Mouse (Mus musculus): Measurements from ENCODE around the gene Etv4. TPM values are rescaled to one million over a fixed set of nuclear protein-coding genes. Genes with fewer than 3 reads are reported as not detected.

Gene Etv4
- polyA plus RNA-seq, 1 experiment from 2014 or later = 2.0 TPM

GRCm38 (mm10) chr11:101797355-101797754, 12.2 kb upstream of the Etv4 start:
- Histone ChIP-seq H3K27ac (replicated peaks) (no peak overlapping the region), H3K4me1 (replicated peaks; ENCODE audit: control insufficient read depth, insufficient read depth) (no peaks in the 10 kb centered on the region), H3K9ac (ENCODE audit: low read length) (no peak overlapping the region), H3K4me2 (replicated peaks; ENCODE audit: low read depth) (no peak overlapping the region), H3K27me3 (ENCODE audit: control insufficient read depth, insufficient read depth, low read length) (no peaks in the 10 kb centered on the region), H3K36me3 (ENCODE audit: control insufficient read depth, insufficient read depth, low read length) (no peaks in the 10 kb centered on the region), H3K4me3 (ENCODE audit: low read depth, low read length) (no peak overlapping the region), H3K9me3 (ENCODE audit: control insufficient read depth, low read length) (no peaks in the 10 kb centered on the region)
- ATAC-seq (ENCODE audit: low FRiP score, low TSS enrichment) (no peak), DNase-seq (ENCODE audit: low spot score) (no peak)
- TF ChIP-seq EP300 (optimal IDR thresholded peaks at IDR 0.05) (no peak), CTCF (IDR thresholded peaks at IDR 0.05; ENCODE audit: low read depth) (no peak)
- 83% methylated on average over 2 of the region's 2 CpGs for WGBS

GRCm38 (mm10) chr11:101790811-101791526, 5.8 kb upstream of the Etv4 start:
- peak; percentile 40 for DNase-seq (ENCODE audit: low spot score)
- Histone ChIP-seq H3K27ac (replicated peaks) (0 out of 2 replicates have a peak overlapping the region, but pooled peaks have one; percentile 24), H3K4me2 (replicated peaks; ENCODE audit: low read depth) (peak overlapping the region; percentile 42), H3K36me3 (ENCODE audit: control insufficient read depth, insufficient read depth, low read length) (no peaks in the 10 kb centered on the region), H3K4me3 (ENCODE audit: low read depth, low read length) (0 out of 2 replicates have a peak overlapping the region, but pooled peaks have one; percentile 4), H3K9ac (ENCODE audit: low read length) (peak overlapping the region; percentile 35; the same call in 1 of the 2 replicates), H3K4me1 (replicated peaks; ENCODE audit: control insufficient read depth, insufficient read depth) (peaks cover 3% of the 10 kb centered on the region; the same call in 1 of the 2 replicates), H3K9me3 (ENCODE audit: control insufficient read depth, low read length) (no peaks in the 10 kb centered on the region), H3K27me3 (ENCODE audit: control insufficient read depth, insufficient read depth, low read length) (peaks cover 5% of the 10 kb centered on the region; the same call in 1 of the 2 replicates)
- TF ChIP-seq CTCF (IDR thresholded peaks at IDR 0.05; ENCODE audit: low read depth) (no peak), EP300 (optimal IDR thresholded peaks at IDR 0.05) (no peak)
- 17% methylated on average over 19 of the region's 19 CpGs for WGBS
- ATAC-seq (ENCODE audit: low FRiP score, low TSS enrichment) = peak; percentile 39; the same call in 1 of the 2 replicates

- Histone ChIP-seq H3K9ac (ENCODE audit: low read length) (no peak overlapping the region), H3K27me3 (ENCODE audit: control insufficient read depth, insufficient read depth, low read length) (peaks cover 5% of the 10 kb centered on the region; the same call in 1 of the 2 replicates), H3K4me1 (replicated peaks; ENCODE audit: control insufficient read depth, insufficient read depth) (peaks cover 7% of the 10 kb centered on the region), H3K36me3 (ENCODE audit: control insufficient read depth, insufficient read depth, low read length) (no peaks in the 10 kb centered on the region), H3K4me2 (replicated peaks; ENCODE audit: low read depth) (no peak overlapping the region), H3K27ac (replicated peaks) (no peak overlapping the region), H3K9me3 (ENCODE audit: control insufficient read depth, low read length) (no peaks in the 10 kb centered on the region), H3K4me3 (ENCODE audit: low read depth, low read length) (no peak overlapping the region)
- WGBS = 87% methylated on average over 1 of the region's 1 CpGs
- no peak for ATAC-seq (ENCODE audit: low FRiP score, low TSS enrichment)
- DNase-seq (ENCODE audit: low spot score) = no peak
- no peak for TF ChIP-seq CTCF (IDR thresholded peaks at IDR 0.05; ENCODE audit: low read depth)
- no peak for TF ChIP-seq EP300 (optimal IDR thresholded peaks at IDR 0.05)
Observed at GRCm38 (mm10) chr11:101787432-101787831, 2.3 kb upstream of the Etv4 start.

GRCm38 (mm10) chr11:101786651-101787050, 1.5 kb upstream of the Etv4 start:
- H3K9ac ChIP-seq (ENCODE audit: low read length) = no peak overlapping the region
- no peak overlapping the region for H3K4me2 ChIP-seq (replicated peaks; ENCODE audit: low read depth)
- TF ChIP-seq EP300 (optimal IDR thresholded peaks at IDR 0.05) (no peak), CTCF (IDR thresholded peaks at IDR 0.05; ENCODE audit: low read depth) (no peak)
- peaks cover 7% of the 10 kb centered on the region for H3K4me1 ChIP-seq (replicated peaks; ENCODE audit: control insufficient read depth, insufficient read depth)
- no peaks in the 10 kb centered on the region for H3K9me3 ChIP-seq (ENCODE audit: control insufficient read depth, low read length)
- H3K27me3 ChIP-seq (ENCODE audit: control insufficient read depth, insufficient read depth, low read length) = peaks cover 5% of the 10 kb centered on the region; the same call in 1 of the 2 replicates
- H3K27ac ChIP-seq (replicated peaks) = no peak overlapping the region
- no peaks in the 10 kb centered on the region for H3K36me3 ChIP-seq (ENCODE audit: control insufficient read depth, insufficient read depth, low read length)
- no peak overlapping the region for H3K4me3 ChIP-seq (ENCODE audit: low read depth, low read length)
- 56% methylated on average over 7 of the region's 7 CpGs for WGBS
- ATAC-seq (ENCODE audit: low FRiP score, low TSS enrichment) = no peak
- DNase-seq (ENCODE audit: low spot score) = no peak

- ATAC-seq (ENCODE audit: low FRiP score, low TSS enrichment) (no peak), DNase-seq (ENCODE audit: low spot score) (no peak)
- 9% methylated on average over 7 of the region's 7 CpGs for WGBS
- no peak overlapping the region for H3K27ac ChIP-seq (replicated peaks)
- H3K4me2 ChIP-seq (replicated peaks; ENCODE audit: low read depth) = peak overlapping the region; percentile 94
- no peak overlapping the region for H3K9ac ChIP-seq (ENCODE audit: low read length)
- no peaks in the 10 kb centered on the region for H3K36me3 ChIP-seq (ENCODE audit: control insufficient read depth, insufficient read depth, low read length)
- H3K4me1 ChIP-seq (replicated peaks; ENCODE audit: control insufficient read depth, insufficient read depth) = peaks cover 7% of the 10 kb centered on the region
- peak overlapping the region; percentile 56; the same call in 1 of the 2 replicates for H3K4me3 ChIP-seq (ENCODE audit: low read depth, low read length)
- H3K27me3 ChIP-seq (ENCODE audit: control insufficient read depth, insufficient read depth, low read length) = peaks cover 5% of the 10 kb centered on the region; the same call in 1 of the 2 replicates
- no peaks in the 10 kb centered on the region for H3K9me3 ChIP-seq (ENCODE audit: control insufficient read depth, low read length)
- TF ChIP-seq EP300 (optimal IDR thresholded peaks at IDR 0.05) (no peak), CTCF (IDR thresholded peaks at IDR 0.05; ENCODE audit: low read depth) (no peak)
Observed at GRCm38 (mm10) chr11:101785852-101786205, 658 bp upstream of the Etv4 start.
